Mouse (Mus musculus): Measurements from ENCODE around the gene Agps.

- TF ChIP-seq CTCF (conservative IDR thresholded peaks at IDR 0.05; ENCODE audit: low read length): no peak
- no peak for TF ChIP-seq POU5F1 (IDR thresholded peaks at IDR 0.05; ENCODE audit: borderline replicate concordance, low read length)
These were observed 10.3 kb downstream of the Agps start for GRCm38 (mm10) chr2:75842302-75842701.
